8 mouse cellular contexts compared by ENCODE assay signal in the genomic region with DNA sequence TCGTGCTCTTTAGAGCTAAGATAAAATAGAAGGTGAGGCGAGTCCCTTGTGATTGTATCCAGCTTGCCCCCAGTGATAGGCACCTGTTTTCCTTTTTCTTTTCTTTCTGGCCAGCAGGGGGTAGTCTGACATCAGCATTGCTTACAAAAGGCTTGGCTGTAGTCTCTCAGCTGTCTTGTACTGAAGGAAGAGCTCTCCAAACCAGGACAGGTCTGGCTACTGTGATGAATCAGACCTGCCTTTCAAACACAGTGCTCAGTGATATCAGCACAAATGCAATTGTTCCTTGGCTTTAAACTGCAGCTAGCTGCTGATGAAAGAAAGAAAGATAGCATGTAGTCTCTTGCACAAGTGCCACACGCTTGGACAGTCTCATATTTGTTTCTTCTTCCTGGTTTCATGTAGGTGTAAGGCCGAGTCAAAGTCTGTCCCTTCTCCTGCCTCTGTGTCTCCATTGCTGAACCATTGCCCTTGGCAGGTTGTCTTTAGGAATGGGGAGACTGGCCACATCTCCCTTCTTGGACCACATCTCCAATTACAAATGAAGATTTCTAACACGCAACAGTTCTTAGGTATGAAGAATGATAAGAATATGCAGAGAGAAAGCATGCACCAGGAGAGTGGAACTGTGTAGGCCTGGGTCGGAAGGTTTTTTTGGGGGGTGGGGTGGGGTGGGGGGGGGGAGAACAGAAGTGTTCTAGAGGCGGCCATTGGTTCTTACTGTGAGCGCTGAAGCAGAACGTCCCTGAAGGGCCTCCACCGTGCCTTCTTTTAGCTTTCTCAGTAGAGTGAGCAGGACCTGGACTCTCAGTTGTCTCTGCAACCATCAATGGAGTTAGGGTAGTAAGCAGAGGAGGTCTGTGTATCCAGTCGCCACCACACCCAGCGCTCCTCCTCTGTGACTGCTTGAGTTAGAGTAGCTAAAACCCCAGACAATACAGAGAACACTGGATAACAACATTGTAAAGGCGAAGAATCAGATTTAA.
A peak's percentile ranks its signal among the peaks of the same experiment; 100 is the strongest.
DNase-seq lines count a peak whose midpoint lies in the region; ATAC-seq and TF ChIP-seq lines count a peak whose summit lies in the region.

No protein-coding gene starts in this region.

- no peak overlapping the region for H3K27ac ChIP-seq in liver, embryonic 14.5 days
- H3K27ac ChIP-seq in forebrain, embryonic 14.5 days (ENCODE audit: low read depth, low read length) = no peak overlapping the region
- H3K27ac ChIP-seq in intestine, postnatal 0 days (ENCODE audit: low read depth, low read length) = no peak overlapping the region

- TF ChIP-seq EP300 in liver, embryonic 14.5 days (IDR thresholded peaks at IDR 0.05; ENCODE audit: low read depth) = no peak

- H3K4me2 ChIP-seq in liver, embryonic 14.5 days (ENCODE audit: low read depth) = no peak overlapping the region
- no peak overlapping the region for H3K4me2 ChIP-seq in forebrain, embryonic 14.5 days (ENCODE audit: low read length)
- H3K4me2 ChIP-seq in intestine, postnatal 0 days (replicated peaks; ENCODE audit: low read depth) = no peak overlapping the region

- H3K36me3 ChIP-seq in liver, embryonic 14.5 days (replicated peaks; ENCODE audit: control insufficient read depth, insufficient read depth, low read depth) = no peaks in the 10 kb centered on the region
- H3K36me3 ChIP-seq in forebrain, embryonic 14.5 days (ENCODE audit: control insufficient read depth, insufficient read depth, low read length) = no peaks in the 10 kb centered on the region
- no peaks in the 10 kb centered on the region for H3K36me3 ChIP-seq in intestine, postnatal 0 days (ENCODE audit: control insufficient read depth, insufficient read depth)

- no peaks in the 10 kb centered on the region for H3K27me3 ChIP-seq in liver, embryonic 14.5 days (ENCODE audit: control insufficient read depth, insufficient read depth, low read length)
- no peaks in the 10 kb centered on the region for H3K27me3 ChIP-seq in forebrain, embryonic 14.5 days (replicated peaks; ENCODE audit: control insufficient read depth, insufficient read depth, low read length)
- no peaks in the 10 kb centered on the region for H3K27me3 ChIP-seq in intestine, postnatal 0 days (replicated peaks; ENCODE audit: control insufficient read depth, insufficient read depth, low read length)

- H3K9ac ChIP-seq in liver, embryonic 14.5 days (replicated peaks) = no peak overlapping the region
- no peak overlapping the region for H3K9ac ChIP-seq in forebrain, embryonic 14.5 days (ENCODE audit: low read length)
- no peak overlapping the region for H3K9ac ChIP-seq in intestine, postnatal 0 days (ENCODE audit: low read depth, low read length)

- DNase-seq in liver, embryonic 14.5 days (ENCODE audit: low read depth in 3 of 3, low spot score in 3 of 3) = no peak
- DNase-seq in liver (no peak), WW6 (ENCODE audit: low read depth, low spot score) (peak; percentile 24)
- peak; percentile 78 for DNase-seq in forebrain, embryonic 14.5 days (ENCODE audit: low spot score)
- DNase-seq in left cerebral cortex, adult 9 months (ENCODE audit: low spot score in 2 of 2) = peak; percentile 8 to 69
- DNase-seq in retina, adult 2 months (ENCODE audit: low read depth, low spot score) = peak; percentile 23

- no peaks in the 10 kb centered on the region for H3K4me1 ChIP-seq in liver, embryonic 14.5 days (replicated peaks; ENCODE audit: control insufficient read depth in 2 of 2, insufficient read depth in 2 of 2, low read length in 1 of 2)
- H3K4me1 ChIP-seq in forebrain, embryonic 14.5 days (ENCODE audit: control insufficient read depth, insufficient read depth, low read length) = peaks cover 4% of the 10 kb centered on the region; the same call in 1 of the 2 replicates
- H3K4me1 ChIP-seq in intestine, postnatal 0 days (replicated peaks; ENCODE audit: control insufficient read depth, insufficient read depth, low read length) = no peaks in the 10 kb centered on the region

- no peaks in the 10 kb centered on the region for H3K9me3 ChIP-seq in liver, embryonic 14.5 days (ENCODE audit: control insufficient read depth, low read length)
- no peaks in the 10 kb centered on the region for H3K9me3 ChIP-seq in forebrain, embryonic 14.5 days (replicated peaks; ENCODE audit: control insufficient read depth, low read length)
- H3K9me3 ChIP-seq in intestine, postnatal 0 days (ENCODE audit: control insufficient read depth) = no peaks in the 10 kb centered on the region

- no peak for ATAC-seq in liver, embryonic 14.5 days (ENCODE audit: insufficient read depth)
- ATAC-seq in forebrain, embryonic 14.5 days = peak; percentile 84
- no peak for ATAC-seq in intestine, postnatal 0 days
- no peak for ATAC-seq in megakaryocyte, adult 5-6 weeks (ENCODE audit: poor library complexity, severe bottlenecking)

- H3K4me3 ChIP-seq in liver, embryonic 14.5 days (ENCODE audit: insufficient read depth in 1 of 2, low read depth in 2 of 2, low read length in 2 of 2) = no peak overlapping the region
- H3K4me3 ChIP-seq in forebrain, embryonic 14.5 days (ENCODE audit: low read depth, low read length) = no peak overlapping the region
- no peak overlapping the region for H3K4me3 ChIP-seq in intestine, postnatal 0 days (ENCODE audit: low read depth, low read length)

- 48% methylated on average over 13 of the region's 13 CpGs for WGBS in liver, embryonic 14.5 days (ENCODE audit: insufficient replicate concordance)
- 64% methylated on average over 13 of the region's 13 CpGs for WGBS in forebrain, embryonic 14.5 days
- 68% methylated on average over 13 of the region's 13 CpGs for WGBS in intestine, postnatal 0 days

- peak; percentile 50 for TF ChIP-seq CTCF in liver, embryonic 14.5 days (IDR thresholded peaks at IDR 0.05; ENCODE audit: low read depth)
- peak; percentile 82 for TF ChIP-seq CTCF in intestine, postnatal 0 days (IDR thresholded peaks at IDR 0.05; ENCODE audit: low read depth)

Comparison
In these comparisons a context has a peak if more than half of its experiments do, and no peak if none do; other contexts are left out.
1. DNase-seq: peak in WW6 (single experiment), forebrain, embryonic 14.5 days (single experiment), left cerebral cortex, adult 9 months (2 of 2) and retina, adult 2 months (single experiment); none in liver, embryonic 14.5 days (0 of 3) and liver (single experiment).